Mouse (Mus musculus): ENCODE measurements around the gene Lor. TPM values are rescaled to one million over a fixed set of nuclear protein-coding genes. Genes with fewer than 3 reads are reported as not detected.
A peak's percentile ranks its signal among the peaks of the same experiment; 100 is the strongest.

The Lor gene
- 1.4 and 1.8 TPM in 2 replicates for polyA plus RNA-seq (2015; fragmentation: Nextera tagmentation; extraction: Ambion mirVana)

- H3K4me1 ChIP-seq (replicated peaks; ENCODE audit: insufficient read depth, low read length): no peaks in the 10 kb centered on the region
- no peak for TF ChIP-seq CTCF (IDR thresholded peaks at IDR 0.05; ENCODE audit: low read depth)
- H3K9me3 ChIP-seq (replicated peaks; ENCODE audit: low read length): no peaks in the 10 kb centered on the region
- H3K27me3 ChIP-seq (ENCODE audit: insufficient read depth, low read length): no peaks in the 10 kb centered on the region
- peak within 1 kb of the TSS; percentile 96; the same call in 1 of the 2 replicates for H3K4me2 ChIP-seq (ENCODE audit: low read length)
- no peaks in the 10 kb centered on the region for H3K36me3 ChIP-seq (ENCODE audit: insufficient read depth, low read length)
- ATAC-seq (replicated peaks; ENCODE audit: low FRiP score, low read depth): no peak
- peak within 1 kb of the TSS; percentile 74; the same call in 1 of the 2 replicates for H3K4me3 ChIP-seq (replicated peaks; ENCODE audit: low read depth, low read length)
- no peak within 1 kb of the TSS for H3K9ac ChIP-seq (ENCODE audit: low read depth, low read length)
- DNase-seq (ENCODE audit: low spot score): no peak
- no peak within 1 kb of the TSS for H3K27ac ChIP-seq
- WGBS: 90% methylated on average over 2 of the region's 2 CpGs
Observed at GRCm38 (mm10) chr3:92083042-92083441, at the start of gene Lor. Lor (minus strand) TSS chr3:92083142.

- no peak within 1 kb of the TSS for H3K4me3 ChIP-seq (replicated peaks; ENCODE audit: low read depth, low read length)
- H3K9ac ChIP-seq (ENCODE audit: low read depth, low read length): no peak within 1 kb of the TSS
- H3K4me1 ChIP-seq (replicated peaks; ENCODE audit: insufficient read depth, low read length): no peaks in the 10 kb centered on the region
- H3K27ac ChIP-seq: no peak within 1 kb of the TSS
- H3K4me2 ChIP-seq (ENCODE audit: low read length): no peak within 1 kb of the TSS
- DNase-seq (ENCODE audit: low spot score): no peak
- no peak for TF ChIP-seq CTCF (IDR thresholded peaks at IDR 0.05; ENCODE audit: low read depth)
- ATAC-seq (replicated peaks; ENCODE audit: low FRiP score, low read depth): no peak
- 73% methylated on average over 5 of the region's 5 CpGs for WGBS
- no peaks in the 10 kb centered on the region for H3K27me3 ChIP-seq (ENCODE audit: insufficient read depth, low read length)
- no peaks in the 10 kb centered on the region for H3K36me3 ChIP-seq (ENCODE audit: insufficient read depth, low read length)
- no peaks in the 10 kb centered on the region for H3K9me3 ChIP-seq (replicated peaks; ENCODE audit: low read length)
Observed at GRCm38 (mm10) chr3:92123847-92124246, 40.9 kb upstream of the Lor start, which contains the start of gene Prr9. Prr9 (minus strand) TSS chr3:92123947.

- H3K9ac ChIP-seq (ENCODE audit: low read depth, low read length): no peak overlapping the region
- DNase-seq (ENCODE audit: low spot score): no peak
- H3K4me1 ChIP-seq (replicated peaks; ENCODE audit: insufficient read depth, low read length): no peaks in the 10 kb centered on the region
- H3K4me3 ChIP-seq (replicated peaks; ENCODE audit: low read depth, low read length): no peak overlapping the region
- 79% methylated on average over 3 of the region's 3 CpGs for WGBS
- no peak for TF ChIP-seq CTCF (IDR thresholded peaks at IDR 0.05; ENCODE audit: low read depth)
- no peak overlapping the region for H3K4me2 ChIP-seq (ENCODE audit: low read length)
- no peaks in the 10 kb centered on the region for H3K36me3 ChIP-seq (ENCODE audit: insufficient read depth, low read length)
- H3K27me3 ChIP-seq (ENCODE audit: insufficient read depth, low read length): no peaks in the 10 kb centered on the region
- H3K9me3 ChIP-seq (replicated peaks; ENCODE audit: low read length): no peaks in the 10 kb centered on the region
- no peak for ATAC-seq (replicated peaks; ENCODE audit: low FRiP score, low read depth)
- no peak overlapping the region for H3K27ac ChIP-seq
Observed at GRCm38 (mm10) chr3:92120902-92121301, 38.0 kb upstream of the Lor start.

GRCm38 (mm10) chr3:92117930-92118329 is 35.0 kb upstream of the Lor start:
- no peaks in the 10 kb centered on the region for H3K36me3 ChIP-seq (ENCODE audit: insufficient read depth, low read length)
- peak; percentile 58 for DNase-seq (ENCODE audit: low spot score)
- H3K4me3 ChIP-seq (replicated peaks; ENCODE audit: low read depth, low read length): no peak overlapping the region
- no peaks in the 10 kb centered on the region for H3K27me3 ChIP-seq (ENCODE audit: insufficient read depth, low read length)
- WGBS: 35% methylated on average over 3 of the region's 3 CpGs
- no peak overlapping the region for H3K4me2 ChIP-seq (ENCODE audit: low read length)
- H3K4me1 ChIP-seq (replicated peaks; ENCODE audit: insufficient read depth, low read length): no peaks in the 10 kb centered on the region
- H3K27ac ChIP-seq: no peak overlapping the region
- TF ChIP-seq CTCF (IDR thresholded peaks at IDR 0.05; ENCODE audit: low read depth): peak; percentile 72
- no peaks in the 10 kb centered on the region for H3K9me3 ChIP-seq (replicated peaks; ENCODE audit: low read length)
- 0 out of 2 replicates have a peak, but pooled peaks have one; percentile 46 for ATAC-seq (replicated peaks; ENCODE audit: low FRiP score, low read depth)
- no peak overlapping the region for H3K9ac ChIP-seq (ENCODE audit: low read depth, low read length)

GRCm38 (mm10) chr3:92111526-92111925 is 28.6 kb upstream of the Lor start:
- ATAC-seq (replicated peaks; ENCODE audit: low FRiP score, low read depth): no peak
- no peak for TF ChIP-seq CTCF (IDR thresholded peaks at IDR 0.05; ENCODE audit: low read depth)
- no peaks in the 10 kb centered on the region for H3K36me3 ChIP-seq (ENCODE audit: insufficient read depth, low read length)

GRCm38 (mm10) chr3:92110790-92111189 is 27.8 kb upstream of the Lor start:
- ATAC-seq (replicated peaks; ENCODE audit: low FRiP score, low read depth) (no peak), DNase-seq (ENCODE audit: low spot score) (no peak)
- no peaks in the 10 kb centered on the region for H3K27me3 ChIP-seq (ENCODE audit: insufficient read depth, low read length)
- H3K27ac ChIP-seq: no peak overlapping the region
- H3K9me3 ChIP-seq (replicated peaks; ENCODE audit: low read length): no peaks in the 10 kb centered on the region
- H3K4me1 ChIP-seq (replicated peaks; ENCODE audit: insufficient read depth, low read length): no peaks in the 10 kb centered on the region
- no peak overlapping the region for H3K4me3 ChIP-seq (replicated peaks; ENCODE audit: low read depth, low read length)
- no peak overlapping the region for H3K4me2 ChIP-seq (ENCODE audit: low read length)
- no peaks in the 10 kb centered on the region for H3K36me3 ChIP-seq (ENCODE audit: insufficient read depth, low read length)
- TF ChIP-seq CTCF (IDR thresholded peaks at IDR 0.05; ENCODE audit: low read depth): no peak
- H3K9ac ChIP-seq (ENCODE audit: low read depth, low read length): no peak overlapping the region

More at GRCm38 (mm10) chr3:92111526-92111925, 28.6 kb upstream of the Lor start:
- no peak for DNase-seq (ENCODE audit: low spot score)
- no peaks in the 10 kb centered on the region for H3K9me3 ChIP-seq (replicated peaks; ENCODE audit: low read length)
- no peak overlapping the region for H3K27ac ChIP-seq
- H3K4me2 ChIP-seq (ENCODE audit: low read length): no peak overlapping the region
- no peaks in the 10 kb centered on the region for H3K4me1 ChIP-seq (replicated peaks; ENCODE audit: insufficient read depth, low read length)
- H3K4me3 ChIP-seq (replicated peaks; ENCODE audit: low read depth, low read length): no peak overlapping the region
- no peak overlapping the region for H3K9ac ChIP-seq (ENCODE audit: low read depth, low read length)
- H3K27me3 ChIP-seq (ENCODE audit: insufficient read depth, low read length): no peaks in the 10 kb centered on the region

- 5% methylated on average over 6 of the region's 6 CpGs for WGBS
- H3K36me3 ChIP-seq (ENCODE audit: insufficient read depth, low read length): no peaks in the 10 kb centered on the region
- no peaks in the 10 kb centered on the region for H3K27me3 ChIP-seq (ENCODE audit: insufficient read depth, low read length)
- H3K4me3 ChIP-seq (replicated peaks; ENCODE audit: low read depth, low read length): no peak overlapping the region
- TF ChIP-seq CTCF (IDR thresholded peaks at IDR 0.05; ENCODE audit: low read depth): peak; percentile 77
- no peaks in the 10 kb centered on the region for H3K9me3 ChIP-seq (replicated peaks; ENCODE audit: low read length)
- DNase-seq (ENCODE audit: low spot score): peak; percentile 72
- ATAC-seq (replicated peaks; ENCODE audit: low FRiP score, low read depth): peak; percentile 61; the same call in 1 of the 2 replicates
- H3K9ac ChIP-seq (ENCODE audit: low read depth, low read length): no peak overlapping the region
- H3K4me2 ChIP-seq (ENCODE audit: low read length): no peak overlapping the region
- H3K27ac ChIP-seq: no peak overlapping the region
- H3K4me1 ChIP-seq (replicated peaks; ENCODE audit: insufficient read depth, low read length): no peaks in the 10 kb centered on the region
Observed at GRCm38 (mm10) chr3:92106582-92106981, 23.6 kb upstream of the Lor start.
